Mouse (Mus musculus) intestine, postnatal 0 days (tissue): ENCODE measurements at regions not wholly inside any gene's neighbourhood (a gene's known extent, or its start where the extent isn't known, plus 50 kb on each side); places are given as distances from the start of the nearest gene placed in this dataset.

Experiments used
- ATAC-seq: fragments of 200-750 bp; cut with Nextera tagmentation; 2 replicates; pipeline ENCODE4 v1.8.0; 2017; ENCODE audit warnings: mild to moderate bottlenecking, moderate TSS enrichment, moderate library complexity
- H3K27ac ChIP-seq: fragments of 300-500 bp; sonication (generic); 2 replicates; pipeline ENCODE4 v1.5.1; 2014; ENCODE audit warnings: mild to moderate bottlenecking, low read depth, low read length, moderate library complexity
- H3K27me3 ChIP-seq: fragments of 300-500 bp; sonication (generic); replicated peaks from 2 replicates; pipeline ENCODE4 v1.6.1; 2014; ENCODE audit warnings: low read length, mixed read lengths; ENCODE audit not compliant: control insufficient read depth, insufficient read depth
- H3K36me3 ChIP-seq: fragments of 300-500 bp; sonication (generic); 2 replicates; pipeline ENCODE4 v1.6.1; 2014; ENCODE audit warnings: mild to moderate bottlenecking, moderate library complexity; ENCODE audit not compliant: control insufficient read depth, insufficient read depth
- H3K4me1 ChIP-seq: fragments of 300-500 bp; sonication (generic); replicated peaks from 2 replicates; pipeline ENCODE4 v1.6.1; 2014; ENCODE audit warnings: antibody characterized with exemption, low read length, mixed read lengths; ENCODE audit not compliant: control insufficient read depth, insufficient read depth
- H3K4me2 ChIP-seq: fragments of 300-500 bp; sonication (generic); replicated peaks from 2 replicates; pipeline ENCODE4 v1.6.1; 2014; ENCODE audit warnings: low read depth, mild to moderate bottlenecking, moderate library complexity
- H3K4me3 ChIP-seq: fragments of 300-500 bp; sonication (generic); 2 replicates; pipeline ENCODE4 v1.5.1; 2014; ENCODE audit warnings: low read depth, low read length
- H3K9ac ChIP-seq: fragments of 300-500 bp; sonication (generic); 2 replicates; pipeline ENCODE4 v1.6.1; 2014; ENCODE audit warnings: mild to moderate bottlenecking, low read depth, low read length
- H3K9me3 ChIP-seq: fragments of 300-500 bp; sonication (generic); 2 replicates; pipeline ENCODE4 v1.6.1; 2016; ENCODE audit warnings: mixed run types; ENCODE audit not compliant: control insufficient read depth
- CTCF ChIP-seq: sonication (generic); IDR thresholded peaks from 2 replicates; pipeline ENCODE4 v1.5.1; 2016; ENCODE audit warnings: low read depth, mild to moderate bottlenecking, control low read depth, antibody characterized with exemption, moderate library complexity
- WGBS: fragments of 180-500 bp; shearing (Covaris S2); extraction: QIAGEN DNeasy Blood & Tissue Kit; methylation state at CpG from one replicate; pipeline ENCODE4 v1.1.7; 2014; 5-methylcytosine and 5-hydroxymethylcytosine counted together

DNA sequence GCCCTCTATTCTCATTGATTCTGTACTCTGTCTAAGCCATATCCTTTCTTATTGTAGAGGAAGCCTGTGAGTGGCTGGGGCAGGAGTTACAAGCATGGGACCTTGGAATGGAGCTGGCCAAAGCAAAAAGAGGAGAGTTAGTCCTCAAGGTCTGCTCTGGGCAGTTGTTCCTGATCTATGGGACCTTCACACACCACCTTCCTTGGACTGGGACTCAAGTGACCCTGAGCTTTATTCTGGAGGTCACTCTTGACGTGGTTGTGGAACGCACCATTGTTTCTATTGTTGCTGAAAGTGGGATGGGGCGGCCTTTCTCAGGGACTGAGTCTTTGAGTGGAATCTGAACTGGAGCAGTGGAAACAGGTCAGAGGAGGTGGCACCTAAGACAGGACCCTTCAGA, 291.0 kb downstream of the Gm49356 start:
- no peaks in the 10 kb centered on the region for H3K9me3 ChIP-seq
- H3K4me3 ChIP-seq = no peak overlapping the region
- H3K9ac ChIP-seq = no peak overlapping the region
- no peaks in the 10 kb centered on the region for H3K27me3 ChIP-seq
- no peak overlapping the region for H3K27ac ChIP-seq
- H3K4me1 ChIP-seq = no peaks in the 10 kb centered on the region
- TF ChIP-seq CTCF = no peak
- no peaks in the 10 kb centered on the region for H3K36me3 ChIP-seq
- 91% methylated on average over 3 of the region's 3 CpGs for WGBS
- no peak overlapping the region for H3K4me2 ChIP-seq
- no peak for ATAC-seq

DNA sequence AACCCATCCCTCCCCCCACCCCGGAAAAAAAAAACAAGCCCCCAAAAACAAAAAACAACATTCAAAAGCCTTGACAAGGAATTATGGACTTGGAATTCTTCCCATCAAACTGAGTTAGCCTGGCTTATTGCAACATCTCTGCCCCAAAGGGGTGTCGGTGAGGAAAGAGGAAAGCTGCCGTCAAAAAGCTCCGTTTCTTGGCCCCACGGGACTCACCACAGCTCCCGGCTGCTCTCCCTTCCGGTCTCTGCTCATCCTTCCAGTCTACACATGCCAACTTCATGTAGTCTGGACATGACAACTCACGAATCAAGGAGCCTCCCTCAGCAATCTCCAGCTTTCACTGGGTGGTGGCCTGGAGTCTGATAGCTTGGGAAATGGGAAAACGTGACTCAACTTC, 295.4 kb downstream of the Gm49356 start:
- no peak for ATAC-seq
- H3K4me1 ChIP-seq = no peaks in the 10 kb centered on the region
- H3K4me3 ChIP-seq = no peak overlapping the region
- no peak for TF ChIP-seq CTCF
- no peak overlapping the region for H3K4me2 ChIP-seq
- H3K27me3 ChIP-seq = no peaks in the 10 kb centered on the region
- H3K9ac ChIP-seq = no peak overlapping the region
- no peaks in the 10 kb centered on the region for H3K9me3 ChIP-seq
- no peaks in the 10 kb centered on the region for H3K36me3 ChIP-seq
- WGBS = 68% methylated on average over 9 of the region's 9 CpGs
- no peak overlapping the region for H3K27ac ChIP-seq

DNA sequence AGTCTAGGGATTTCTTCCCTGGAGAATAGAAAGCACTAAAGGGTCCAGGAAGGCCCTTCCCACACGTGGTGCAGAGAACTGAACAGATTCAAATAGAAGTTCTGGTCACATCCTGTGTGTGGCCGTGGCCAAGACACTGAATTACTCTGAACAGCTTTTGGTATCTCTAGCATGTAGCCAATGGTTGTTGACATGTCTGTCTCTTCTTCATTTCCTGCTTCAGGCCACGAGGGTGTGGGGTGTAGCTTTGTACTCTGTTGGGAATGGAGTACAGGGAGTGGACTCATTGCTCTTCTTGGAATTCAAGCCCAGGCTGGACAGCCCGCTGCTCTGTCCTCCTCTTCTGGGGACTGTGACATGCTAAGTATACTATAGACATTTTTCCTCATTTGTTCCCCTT, 298.5 kb downstream of the Gm49356 start:
- Histone ChIP-seq H3K27me3 (no peaks in the 10 kb centered on the region), H3K4me1 (no peaks in the 10 kb centered on the region), H3K9me3 (no peaks in the 10 kb centered on the region), H3K9ac (no peak overlapping the region), H3K4me3 (no peak overlapping the region), H3K36me3 (no peaks in the 10 kb centered on the region), H3K27ac (no peak overlapping the region), H3K4me2 (no peak overlapping the region)
- no peak for ATAC-seq
- TF ChIP-seq CTCF = no peak
- WGBS = 59% methylated on average over 4 of the region's 4 CpGs

GRCm38 (mm10) chr15:59188371-59188770, 299.3 kb downstream of the Gm49356 start:
- ATAC-seq = no peak
- no peak for TF ChIP-seq CTCF
- H3K27me3 ChIP-seq = no peaks in the 10 kb centered on the region
- H3K9ac ChIP-seq = no peak overlapping the region
- WGBS = 41% methylated on average over 4 of the region's 4 CpGs
- no peaks in the 10 kb centered on the region for H3K4me1 ChIP-seq
- H3K4me2 ChIP-seq = no peak overlapping the region
- no peaks in the 10 kb centered on the region for H3K9me3 ChIP-seq
- H3K27ac ChIP-seq = no peak overlapping the region
- H3K4me3 ChIP-seq = no peak overlapping the region
- H3K36me3 ChIP-seq = no peaks in the 10 kb centered on the region

DNA sequence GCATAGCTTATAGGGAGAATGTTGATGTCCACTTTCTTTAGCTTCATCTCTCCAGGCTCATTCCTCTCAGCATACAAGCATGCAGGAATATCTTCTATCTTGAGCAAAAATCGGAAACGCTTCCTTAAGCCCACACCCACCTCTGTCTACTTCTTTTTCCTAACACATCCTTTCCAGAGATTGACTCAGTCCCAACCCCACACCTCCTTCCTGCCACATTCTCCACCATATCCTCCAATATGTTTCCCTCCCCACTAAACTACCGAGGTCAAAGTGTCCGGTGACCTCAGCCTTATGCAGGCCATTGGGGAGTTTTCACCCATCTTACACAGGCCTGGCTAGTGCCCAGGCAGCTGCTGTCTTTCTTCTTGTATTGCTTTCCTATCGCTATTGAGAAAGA, 301.4 kb downstream of the Gm49356 start:
- no peak for TF ChIP-seq CTCF
- 76% methylated on average over 5 of the region's 5 CpGs for WGBS
- H3K4me1 ChIP-seq = no peaks in the 10 kb centered on the region

DNA sequence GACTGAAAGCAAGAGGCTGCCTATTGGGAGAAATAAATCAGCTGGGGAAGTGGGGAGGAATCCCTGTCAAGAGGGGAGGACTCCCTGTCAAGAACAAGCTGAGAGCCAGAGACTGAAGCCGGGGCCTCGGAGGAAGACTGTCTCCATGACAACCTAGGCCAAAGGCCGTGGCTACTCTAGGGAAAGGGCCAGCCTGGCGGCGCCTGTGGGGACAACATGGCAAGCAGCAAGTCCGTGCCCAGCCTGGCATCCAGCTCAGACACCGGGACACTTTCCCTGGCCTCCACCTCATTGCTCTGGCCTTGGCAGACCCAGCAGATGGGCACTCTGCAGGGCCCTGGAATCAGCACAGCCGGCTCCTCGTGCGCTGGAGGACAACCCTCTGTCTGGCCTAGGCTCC, 305.3 kb downstream of the Gm49356 start:
- Histone ChIP-seq H3K36me3 (no peaks in the 10 kb centered on the region), H3K9ac (no peak overlapping the region), H3K9me3 (no peaks in the 10 kb centered on the region), H3K27ac (no peak overlapping the region), H3K4me2 (no peak overlapping the region), H3K4me1 (no peaks in the 10 kb centered on the region), H3K27me3 (no peaks in the 10 kb centered on the region), H3K4me3 (no peak overlapping the region)
- ATAC-seq = no peak
- WGBS = 56% methylated on average over 10 of the region's 10 CpGs
- TF ChIP-seq CTCF = no peak

More for the DNA sequence above, 301.4 kb downstream of the Gm49356 start:
- no peak for ATAC-seq
- H3K9me3 ChIP-seq = no peaks in the 10 kb centered on the region
- H3K9ac ChIP-seq = no peak overlapping the region
- no peak overlapping the region for H3K4me2 ChIP-seq
- H3K36me3 ChIP-seq = no peaks in the 10 kb centered on the region
- no peak overlapping the region for H3K4me3 ChIP-seq
- H3K27ac ChIP-seq = no peak overlapping the region
- H3K27me3 ChIP-seq = no peaks in the 10 kb centered on the region

- no peak for TF ChIP-seq CTCF
- no peak overlapping the region for H3K27ac ChIP-seq
- ATAC-seq = no peak
- no peak overlapping the region for H3K9ac ChIP-seq
- H3K36me3 ChIP-seq = no peaks in the 10 kb centered on the region
- H3K4me2 ChIP-seq = no peak overlapping the region
- no peaks in the 10 kb centered on the region for H3K27me3 ChIP-seq
- no peaks in the 10 kb centered on the region for H3K4me1 ChIP-seq
- no peak overlapping the region for H3K4me3 ChIP-seq
- no peaks in the 10 kb centered on the region for H3K9me3 ChIP-seq
- WGBS = 90% methylated on average over 5 of the region's 5 CpGs
Measured at GRCm38 (mm10) chr15:59196351-59196750, 307.3 kb downstream of the Gm49356 start.
